Comparison of ENCODE assay signal across 8 mouse cellular contexts in the genomic region with DNA sequence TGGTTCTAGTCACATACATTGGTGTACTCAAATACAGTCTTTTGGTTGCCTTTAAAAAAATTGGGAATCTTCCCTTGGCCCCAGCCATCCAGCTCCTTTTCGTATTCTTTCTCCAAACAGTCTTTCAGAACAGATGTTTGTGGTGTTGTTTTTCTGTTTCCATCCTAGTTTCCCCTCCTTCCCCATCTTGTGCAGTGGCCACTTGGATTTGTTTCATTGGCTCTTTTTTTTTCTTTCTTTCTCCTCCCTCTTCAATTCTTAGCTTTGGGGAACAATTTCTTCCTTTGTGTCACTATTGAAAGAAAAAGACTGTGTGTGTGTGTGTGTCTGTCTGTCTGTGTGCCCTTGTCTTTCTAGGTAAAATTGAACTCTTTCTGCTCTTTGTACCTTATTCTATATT. TPM values are rescaled to one million over a fixed set of nuclear protein-coding genes. Genes with fewer than 3 reads are reported as not detected.
DNase-seq lines count a peak whose midpoint lies in the region; ATAC-seq and TF ChIP-seq lines count a peak whose summit lies in the region.

No protein-coding gene starts in this region.

- H3K79me2 ChIP-seq in heart, adult 2 months (replicated peaks; ENCODE audit: control insufficient read depth, insufficient read depth, low read length), result no peaks in the 10 kb centered on the region

- peaks cover 9% of the 10 kb centered on the region for H3K4me1 ChIP-seq in heart, adult 2 months (ENCODE audit: control insufficient read depth, insufficient read depth, low read length)
- peaks cover 17% of the 10 kb centered on the region for H3K4me1 ChIP-seq in forebrain, embryonic 13.5 days
- peaks cover 0 to 12% of the 10 kb centered on the region in 2 experiments for H3K4me1 ChIP-seq in liver, embryonic 14.5 days (replicated peaks; ENCODE audit: control insufficient read depth in 2 of 2, insufficient read depth in 2 of 2, low read length in 1 of 2)

- H3K4me3 ChIP-seq in heart, adult 2 months, result peak overlapping the region; percentile 88
- H3K4me3 ChIP-seq in forebrain, embryonic 13.5 days, result peak overlapping the region; percentile 62; the same call in 1 of the 2 replicates
- peak overlapping the region; percentile 76 to 87; a peak in 3 of 4 replicates for H3K4me3 ChIP-seq in liver, embryonic 14.5 days (ENCODE audit: insufficient read depth in 1 of 2, low read depth in 2 of 2, low read length in 2 of 2)

- DNase-seq in heart, adult 2 months, result no peak
- no peak for DNase-seq in heart, postnatal 25 days (ENCODE audit: low spot score)
- peak; percentile 53 for DNase-seq in 416B (ENCODE audit: low read depth)
- DNase-seq in liver, embryonic 14.5 days (ENCODE audit: low read depth in 3 of 3, low spot score in 3 of 3), result no peak
- DNase-seq in adrenal gland, adult (ENCODE audit: inconsistent age in 2 of 2, low spot score in 1 of 2), result no peak
- no peak for DNase-seq in right cerebral cortex, postnatal 25 days

- no peak for TF ChIP-seq POLR2A in heart, adult 2 months (IDR thresholded peaks at IDR 0.05; ENCODE audit: insufficient read depth, low read depth, low read length)

- H3K9me3 ChIP-seq in forebrain, embryonic 13.5 days (replicated peaks), result no peaks in the 10 kb centered on the region
- H3K9me3 ChIP-seq in liver, embryonic 14.5 days (ENCODE audit: control insufficient read depth, low read length), result no peaks in the 10 kb centered on the region

- ATAC-seq in forebrain, embryonic 13.5 days, result no peak
- no peak for ATAC-seq in liver, embryonic 14.5 days (ENCODE audit: insufficient read depth)
- ATAC-seq in granulocyte monocyte progenitor cell, adult 5-6 weeks (replicated peaks; ENCODE audit: poor library complexity, severe bottlenecking), result no peak

- no peak for TF ChIP-seq EP300 in heart, adult 2 months (IDR thresholded peaks at IDR 0.05; ENCODE audit: insufficient read depth, low read depth, low read length)
- TF ChIP-seq EP300 in liver, embryonic 14.5 days (IDR thresholded peaks at IDR 0.05; ENCODE audit: low read depth), result no peak

- no peak for TF ChIP-seq CTCF in heart, adult 2 months (IDR thresholded peaks at IDR 0.05)
- TF ChIP-seq CTCF in liver, embryonic 14.5 days (IDR thresholded peaks at IDR 0.05; ENCODE audit: low read depth), result no peak

- H3K27me3 ChIP-seq in heart, adult 2 months (ENCODE audit: control insufficient read depth, insufficient read depth, low read length), result no peaks in the 10 kb centered on the region
- no peaks in the 10 kb centered on the region for H3K27me3 ChIP-seq in forebrain, embryonic 13.5 days
- no peaks in the 10 kb centered on the region for H3K27me3 ChIP-seq in liver, embryonic 14.5 days (ENCODE audit: control insufficient read depth, insufficient read depth, low read length)

- H3K4me2 ChIP-seq in forebrain, embryonic 13.5 days, result peak overlapping the region; percentile 70
- H3K4me2 ChIP-seq in liver, embryonic 14.5 days (ENCODE audit: low read depth), result peak overlapping the region; percentile 79

- peaks cover 43% of the 10 kb centered on the region for H3K36me3 ChIP-seq in heart, adult 2 months (ENCODE audit: control insufficient read depth, insufficient read depth, low read length)
- 0 out of 2 replicates have a peak, but pooled peaks cover 2% of the 10 kb centered on the region for H3K36me3 ChIP-seq in forebrain, embryonic 13.5 days (ENCODE audit: poor library complexity, severe bottlenecking)
- H3K36me3 ChIP-seq in liver, embryonic 14.5 days (replicated peaks; ENCODE audit: control insufficient read depth, insufficient read depth, low read depth), result no peaks in the 10 kb centered on the region; the same call in 1 of the 2 replicates

- peak overlapping the region; percentile 28; the same call in 1 of the 2 replicates for H3K9ac ChIP-seq in heart, adult 2 months (ENCODE audit: low read depth, low read length)
- H3K9ac ChIP-seq in forebrain, embryonic 13.5 days, result no peak overlapping the region
- H3K9ac ChIP-seq in liver, embryonic 14.5 days (replicated peaks), result 0 out of 2 replicates have a peak overlapping the region, but pooled peaks have one; percentile 7

- H3K27ac ChIP-seq in heart, adult 2 months, result peak overlapping the region; percentile 96
- no peak overlapping the region; the same call in 1 of the 2 replicates for H3K27ac ChIP-seq in forebrain, embryonic 13.5 days
- H3K27ac ChIP-seq in liver, embryonic 14.5 days, result no peak overlapping the region

- intact Hi-C loops in heart, adult 2 months (cut with DNase I), result loop anchor here (5.0 kb wide), 2 partner anchors 127 to 258 kb away; a partner anchor contains a TSS
- intact Hi-C loops in heart, postnatal 25 days (cut with DNase I), result no loop called here

- 6% methylated on average over 1 of the region's 1 CpGs for WGBS in heart, adult 2 months
- WGBS in forebrain, embryonic 13.5 days, result 68% methylated on average over 1 of the region's 1 CpGs
- 36% methylated on average over 1 of the region's 1 CpGs for WGBS in liver, embryonic 14.5 days (ENCODE audit: insufficient replicate concordance)

RNA-seq across cellular contexts. Expression of a gene that starts 3.1 kb away (rescaled TPM):
- 10 to 100 TPM; 50.2 to 63.0 TPM for total RNA-seq in heart, adult 2 months (2021)
- 21.7 and 39.1 TPM in 2 replicates for polyA plus RNA-seq in heart, adult 2 months (2012; rRNA removed)
- 10 to 100 TPM; 52.1 to 59.3 TPM for total RNA-seq in heart, postnatal 25 days (2021)
- polyA plus RNA-seq in forebrain, embryonic 13.5 days (2015; fragmentation: Nextera tagmentation; extraction: Ambion mirVana), result 17.1 and 22.8 TPM in 2 replicates
- polyA plus RNA-seq in liver, embryonic 14.5 days (2012; rRNA removed), result 8.2 and 8.4 TPM in 2 replicates
- 10.8 and 13.4 TPM in 2 replicates for polyA plus RNA-seq in liver, embryonic 14.5 days (2014; fragmentation: Nextera tagmentation; extraction: Ambion mirVana)
- 81.6 and 114 TPM in 2 replicates for total RNA-seq in granulocyte monocyte progenitor cell, adult 5-6 weeks (2014; fragmentation: Nextera tagmentation)
- 95.6 and 100 TPM in 2 replicates for total RNA-seq in granulocyte monocyte progenitor cell, adult 5-6 weeks (2017)

RNA-seq across cellular contexts. Expression of a gene that starts 18.6 kb away (rescaled TPM):
- not detected for total RNA-seq in heart, adult 2 months (2021)
- polyA plus RNA-seq in heart, adult 2 months (2012; rRNA removed), result 0.49 TPM in 1 of 2 replicates, not detected in the other
- not detected for total RNA-seq in heart, postnatal 25 days (2021)
- polyA plus RNA-seq in forebrain, embryonic 13.5 days (2015; fragmentation: Nextera tagmentation; extraction: Ambion mirVana), result not detected in 2 replicates
- polyA plus RNA-seq in liver, embryonic 14.5 days (2012; rRNA removed), result not detected in 2 replicates
- polyA plus RNA-seq in liver, embryonic 14.5 days (2014; fragmentation: Nextera tagmentation; extraction: Ambion mirVana), result not detected in 2 replicates
- total RNA-seq in granulocyte monocyte progenitor cell, adult 5-6 weeks (2014; fragmentation: Nextera tagmentation), result not detected in 2 replicates
- not detected in 2 replicates for total RNA-seq in granulocyte monocyte progenitor cell, adult 5-6 weeks (2017)
